Mouse (Mus musculus): Measurements from ENCODE around the gene Chst2. TPM values are rescaled to one million over a fixed set of nuclear protein-coding genes. Genes with fewer than 3 reads are reported as not detected.

The Chst2 gene
- total RNA-seq, 2 experiments from 2014 or later = 96.8 to 103 TPM

GRCm38 (mm10) chr9:95373741-95374140 lies 32.8 kb downstream of the Chst2 start:
- DNase-seq (ENCODE audit: low spot score in 2 of 2) = no peak

DNA sequence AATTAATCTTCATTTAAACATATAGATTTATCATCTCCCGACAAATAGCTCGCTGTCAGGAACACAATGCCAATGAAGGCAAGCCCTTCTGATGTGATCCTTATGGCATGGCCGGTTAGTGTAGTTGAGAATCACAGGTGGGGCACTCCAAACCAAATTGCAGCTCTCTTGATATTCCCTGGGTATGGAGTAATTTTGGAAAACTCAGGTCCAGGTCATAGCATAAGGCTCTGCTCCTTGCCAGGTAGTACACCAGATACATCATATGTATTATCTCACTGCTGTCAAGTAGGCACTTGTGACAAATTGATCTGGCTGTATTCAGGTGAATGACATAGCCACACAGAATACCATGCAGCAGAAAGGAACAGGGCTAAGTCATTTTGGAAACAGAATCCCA lies 40.6 kb downstream of the Chst2 start:
- no peak for DNase-seq (ENCODE audit: low spot score in 2 of 2)

GRCm38 (mm10) chr9:95353829-95354391 lies 52.6 kb downstream of the Chst2 start:
- DNase-seq (ENCODE audit: low spot score in 2 of 2) = no peak

DNA sequence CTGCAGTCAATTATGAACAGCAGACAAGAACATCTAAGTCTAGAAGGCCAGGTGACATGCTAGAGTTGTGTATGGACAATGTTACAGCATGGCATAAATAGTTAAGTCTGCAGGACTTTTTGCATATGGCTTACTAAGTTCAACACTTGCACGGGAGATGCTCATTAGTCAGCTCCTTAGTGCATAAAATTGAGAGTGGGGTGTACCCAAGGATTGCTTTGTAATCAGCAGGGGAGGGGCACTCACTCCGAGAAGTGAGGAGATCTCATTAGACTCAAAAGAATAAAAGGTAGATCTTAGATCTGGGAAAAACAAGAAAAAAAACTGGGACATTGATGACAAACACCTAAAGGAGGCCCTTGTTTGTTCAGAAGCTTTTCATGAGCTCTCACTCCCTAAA lies 54.6 kb downstream of the Chst2 start:
- no peak for DNase-seq (ENCODE audit: low spot score in 2 of 2)

- no peak for DNase-seq (ENCODE audit: low spot score in 2 of 2)
These were observed 56.0 kb downstream of the Chst2 start for GRCm38 (mm10) chr9:95350550-95350949.

Other genes with a start within 250 kb of the Chst2 start
- gene U2surp, start 105.3 kb upstream of the Chst2 start, total RNA-seq (2021) = 10 to 100 TPM; 64.0 to 64.6 TPM
- 10 to 100 TPM; 40.4 to 41.6 TPM for gene Paqr9, start 152.9 kb upstream of the Chst2 start, total RNA-seq (2021)
- gene Pcolce2, start 230.9 kb upstream of the Chst2 start, total RNA-seq (2021) = 1 to 10 TPM; 4.1 to 4.6 TPM